Mouse (Mus musculus): ENCODE results near the gene Cers5. TPM values are rescaled to one million over a fixed set of nuclear protein-coding genes. Genes with fewer than 3 reads are reported as not detected.

Gene Cers5
- polyA plus RNA-seq, 1 experiment from 2014 or later, result 81.6 TPM

GRCm38 (mm10) chr15:99805673-99806072 lies 33.0 kb upstream of the Cers5 start:
- WGBS, result 96% methylated on average over 4 of the region's 4 CpGs
- H3K27me3 ChIP-seq, result no peaks in the 10 kb centered on the region

GRCm38 (mm10) chr15:99803186-99803644 lies 30.5 kb upstream of the Cers5 start:
- Histone ChIP-seq H3K36me3 (peaks cover 61% of the 10 kb centered on the region), H3K9ac (no peak overlapping the region), H3K27ac (peak overlapping the region; percentile 45), H3K4me3 (replicated peaks) (no peak overlapping the region), H3K4me1 (peaks cover 30% of the 10 kb centered on the region), H3K9me3 (replicated peaks) (no peaks in the 10 kb centered on the region), H3K27me3 (no peaks in the 10 kb centered on the region), H3K4me2 (no peak overlapping the region)
- peak; percentile 49; the same call in 1 of the 2 replicates for ATAC-seq (replicated peaks; ENCODE audit: low FRiP score)
- 21% methylated on average over 6 of the region's 6 CpGs for WGBS

More at GRCm38 (mm10) chr15:99805673-99806072, 33.0 kb upstream of the Cers5 start:
- Histone ChIP-seq H3K27ac (no peak overlapping the region), H3K36me3 (peaks cover 44% of the 10 kb centered on the region), H3K4me1 (peaks cover 24% of the 10 kb centered on the region), H3K4me3 (replicated peaks) (no peak overlapping the region), H3K9me3 (replicated peaks) (no peaks in the 10 kb centered on the region), H3K4me2 (no peak overlapping the region), H3K9ac (no peak overlapping the region)
- ATAC-seq (replicated peaks; ENCODE audit: low FRiP score), result no peak

GRCm38 (mm10) chr15:99801885-99802572 lies 29.3 kb upstream of the Cers5 start:
- H3K9me3 ChIP-seq (replicated peaks), result no peaks in the 10 kb centered on the region
- H3K4me2 ChIP-seq, result no peak overlapping the region
- H3K9ac ChIP-seq, result no peak overlapping the region
- no peak overlapping the region for H3K27ac ChIP-seq
- ATAC-seq (replicated peaks; ENCODE audit: low FRiP score), result no peak
- peaks cover 60% of the 10 kb centered on the region for H3K36me3 ChIP-seq
- no peak overlapping the region for H3K4me3 ChIP-seq (replicated peaks)
- no peaks in the 10 kb centered on the region for H3K27me3 ChIP-seq
- H3K4me1 ChIP-seq, result peaks cover 29% of the 10 kb centered on the region
- 49% methylated on average over 24 of the region's 24 CpGs for WGBS

GRCm38 (mm10) chr15:99799706-99800105 lies 27.0 kb upstream of the Cers5 start:
- no peak overlapping the region for H3K4me3 ChIP-seq (replicated peaks)
- H3K4me1 ChIP-seq, result peaks cover 29% of the 10 kb centered on the region
- no peak for ATAC-seq (replicated peaks; ENCODE audit: low FRiP score)
- H3K4me2 ChIP-seq, result no peak overlapping the region
- no peaks in the 10 kb centered on the region for H3K27me3 ChIP-seq
- H3K27ac ChIP-seq, result no peak overlapping the region
- 87% methylated on average over 6 of the region's 6 CpGs for WGBS
- H3K9me3 ChIP-seq (replicated peaks), result no peaks in the 10 kb centered on the region
- H3K36me3 ChIP-seq, result peaks cover 56% of the 10 kb centered on the region
- H3K9ac ChIP-seq, result no peak overlapping the region

GRCm38 (mm10) chr15:99797898-99798297 lies 25.2 kb upstream of the Cers5 start:
- no peak for ATAC-seq (replicated peaks; ENCODE audit: low FRiP score)
- no peak overlapping the region for H3K27ac ChIP-seq
- peaks cover 67% of the 10 kb centered on the region for H3K36me3 ChIP-seq
- H3K9ac ChIP-seq, result no peak overlapping the region
- no peaks in the 10 kb centered on the region for H3K9me3 ChIP-seq (replicated peaks)
- H3K27me3 ChIP-seq, result no peaks in the 10 kb centered on the region
- H3K4me3 ChIP-seq (replicated peaks), result no peak overlapping the region
- WGBS, result 83% methylated on average over 5 of the region's 5 CpGs
- no peak overlapping the region for H3K4me2 ChIP-seq
- H3K4me1 ChIP-seq, result peaks cover 18% of the 10 kb centered on the region

GRCm38 (mm10) chr15:99796735-99797134 lies 24.1 kb upstream of the Cers5 start:
- Histone ChIP-seq H3K4me3 (replicated peaks) (no peak overlapping the region), H3K4me2 (no peak overlapping the region), H3K36me3 (peaks cover 78% of the 10 kb centered on the region), H3K27ac (no peak overlapping the region), H3K9me3 (replicated peaks) (no peaks in the 10 kb centered on the region), H3K27me3 (no peaks in the 10 kb centered on the region), H3K4me1 (peaks cover 8% of the 10 kb centered on the region), H3K9ac (no peak overlapping the region)
- WGBS, result 68% methylated on average over 9 of the region's 9 CpGs
- no peak for ATAC-seq (replicated peaks; ENCODE audit: low FRiP score)

- no peak overlapping the region for H3K4me2 ChIP-seq
- no peak overlapping the region for H3K4me3 ChIP-seq (replicated peaks)
- H3K4me1 ChIP-seq, result peaks cover 8% of the 10 kb centered on the region
- H3K9me3 ChIP-seq (replicated peaks), result no peaks in the 10 kb centered on the region
- no peak for ATAC-seq (replicated peaks; ENCODE audit: low FRiP score)
- H3K27me3 ChIP-seq, result no peaks in the 10 kb centered on the region
- H3K27ac ChIP-seq, result no peak overlapping the region
- WGBS, result 88% methylated on average over 3 of the region's 3 CpGs
- no peak overlapping the region for H3K9ac ChIP-seq
- H3K36me3 ChIP-seq, result peaks cover 81% of the 10 kb centered on the region
These were observed 23.4 kb upstream of the Cers5 start for GRCm38 (mm10) chr15:99796066-99796465.

GRCm38 (mm10) chr15:99792221-99792815 lies 19.6 kb upstream of the Cers5 start:
- Histone ChIP-seq H3K9ac (no peak overlapping the region), H3K36me3 (peaks cover 63% of the 10 kb centered on the region), H3K4me2 (no peak overlapping the region), H3K27me3 (no peaks in the 10 kb centered on the region), H3K27ac (no peak overlapping the region), H3K9me3 (replicated peaks) (no peaks in the 10 kb centered on the region), H3K4me1 (peaks cover 17% of the 10 kb centered on the region), H3K4me3 (replicated peaks) (no peak overlapping the region)
- no peak for ATAC-seq (replicated peaks; ENCODE audit: low FRiP score)
- WGBS, result 92% methylated on average over 16 of the region's 16 CpGs

- H3K4me3 ChIP-seq (replicated peaks), result no peak overlapping the region
- no peaks in the 10 kb centered on the region for H3K27me3 ChIP-seq
- H3K4me2 ChIP-seq, result no peak overlapping the region
- no peak for ATAC-seq (replicated peaks; ENCODE audit: low FRiP score)
- H3K4me1 ChIP-seq, result peaks cover 21% of the 10 kb centered on the region
- whole genome bisulfite sequencing, result 85% methylated on average over 3 of the region's 3 CpGs
- H3K36me3 ChIP-seq, result peaks cover 61% of the 10 kb centered on the region
- H3K27ac ChIP-seq, result no peak overlapping the region
- no peak overlapping the region for H3K9ac ChIP-seq
- H3K9me3 ChIP-seq (replicated peaks), result no peaks in the 10 kb centered on the region
These were observed 18.3 kb upstream of the Cers5 start for GRCm38 (mm10) chr15:99791003-99791402.

GRCm38 (mm10) chr15:99790464-99790863 lies 17.8 kb upstream of the Cers5 start:
- H3K36me3 ChIP-seq, result peaks cover 63% of the 10 kb centered on the region

GRCm38 (mm10) chr15:99787625-99788120 lies 15.0 kb upstream of the Cers5 start:
- Histone ChIP-seq H3K4me2 (peak overlapping the region; percentile 36), H3K27ac (peak overlapping the region; percentile 73)
- peak; percentile 46 for ATAC-seq (replicated peaks; ENCODE audit: low FRiP score)

More at GRCm38 (mm10) chr15:99790464-99790863, 17.8 kb upstream of the Cers5 start:
- Histone ChIP-seq H3K9ac (no peak overlapping the region), H3K4me3 (replicated peaks) (no peak overlapping the region), H3K27me3 (no peaks in the 10 kb centered on the region), H3K4me1 (peaks cover 21% of the 10 kb centered on the region), H3K4me2 (no peak overlapping the region), H3K27ac (no peak overlapping the region), H3K9me3 (replicated peaks) (no peaks in the 10 kb centered on the region)
- 91% methylated on average over 6 of the region's 6 CpGs for WGBS
- ATAC-seq (replicated peaks; ENCODE audit: low FRiP score), result no peak

GRCm38 (mm10) chr15:99778677-99779335 lies 6.1 kb upstream of the Cers5 start:
- Histone ChIP-seq H3K27ac (no peak overlapping the region), H3K4me3 (replicated peaks) (no peak overlapping the region), H3K27me3 (no peaks in the 10 kb centered on the region), H3K4me1 (0 out of 2 replicates have a peak, but pooled peaks cover 2% of the 10 kb centered on the region), H3K4me2 (no peak overlapping the region), H3K36me3 (peaks cover 51% of the 10 kb centered on the region), H3K9me3 (replicated peaks) (no peaks in the 10 kb centered on the region), H3K9ac (no peak overlapping the region)
- no peak for ATAC-seq (replicated peaks; ENCODE audit: low FRiP score)
- WGBS, result 87% methylated on average over 16 of the region's 16 CpGs

More at GRCm38 (mm10) chr15:99787625-99788120, 15.0 kb upstream of the Cers5 start:
- Histone ChIP-seq H3K27me3 (no peaks in the 10 kb centered on the region), H3K9ac (no peak overlapping the region), H3K4me3 (replicated peaks) (no peak overlapping the region), H3K4me1 (peaks cover 21% of the 10 kb centered on the region), H3K36me3 (peaks cover 59% of the 10 kb centered on the region), H3K9me3 (replicated peaks) (no peaks in the 10 kb centered on the region)
- 32% methylated on average over 9 of the region's 9 CpGs for WGBS

All from kidney, embryonic 15.5 days (tissue).